ENCODE assay signal across 8 mouse cellular contexts in genomic region chr10:81498316-81499249, GRCm38 (mm10). TPM values are rescaled to one million over a fixed set of nuclear protein-coding genes. Genes with fewer than 3 reads are reported as not detected.
A peak's percentile ranks its signal among the peaks of the same experiment; 100 is the strongest.
DNase-seq lines count a peak whose midpoint lies in the region; ATAC-seq and TF ChIP-seq lines count a peak whose summit lies in the region.

No protein-coding gene starts in this region.

- H3K36me3 ChIP-seq in forebrain, embryonic 10.5 days (replicated peaks): peaks cover 7% of the 10 kb centered on the region
- H3K36me3 ChIP-seq in forebrain, embryonic 14.5 days (ENCODE audit: control insufficient read depth, insufficient read depth, low read length): no peaks in the 10 kb centered on the region
- H3K36me3 ChIP-seq in MEL (ENCODE audit: control insufficient read depth in 1 of 2, insufficient read depth in 2 of 2, low read length in 2 of 2) (peaks cover 0 to 14% of the 10 kb centered on the region in 2 experiments; a peak in 2 of 4 replicates), macrophage (ENCODE audit: inconsistent target) (no peaks in the 10 kb centered on the region)

- no peak for TF ChIP-seq EP300 in MEL (IDR thresholded peaks at IDR 0.05; ENCODE audit: low read depth in 1 of 2, low read length in 2 of 2)

- 88% methylated on average over 38 of the region's 38 CpGs for WGBS in forebrain, embryonic 10.5 days
- WGBS in forebrain, embryonic 14.5 days: 88% methylated on average over 38 of the region's 38 CpGs
- WGBS in lung, adult 2 months: 57% methylated on average over 38 of the region's 38 CpGs
- WGBS in macrophage (ENCODE audit: missing documents): 28% methylated on average over 35 of the region's 38 CpGs

- H3K4me3 ChIP-seq in forebrain, embryonic 10.5 days: 0 out of 2 replicates have a peak overlapping the region, but pooled peaks have one; percentile 3
- H3K4me3 ChIP-seq in forebrain, embryonic 14.5 days (ENCODE audit: low read depth, low read length): no peak overlapping the region
- peak overlapping the region; percentile 56 for H3K4me3 ChIP-seq in lung, adult 2 months (replicated peaks; ENCODE audit: extremely low read depth, low read depth, low read length)
- H3K4me3 ChIP-seq in MEL (ENCODE audit: control insufficient read depth in 1 of 2, insufficient read depth in 1 of 2, low read depth in 2 of 2, low read length in 2 of 2) (no peak overlapping the region), macrophage (ENCODE audit: inconsistent target) (peak overlapping the region; percentile 0; the same call in 1 of the 2 replicates)

- peaks cover 53% of the 10 kb centered on the region for H3K4me1 ChIP-seq in forebrain, embryonic 10.5 days
- peaks cover 15% of the 10 kb centered on the region for H3K4me1 ChIP-seq in forebrain, embryonic 14.5 days (ENCODE audit: control insufficient read depth, insufficient read depth, low read length)
- H3K4me1 ChIP-seq in lung, adult 2 months (ENCODE audit: control insufficient read depth, insufficient read depth, low read length): peaks cover 10% of the 10 kb centered on the region
- peaks cover 0 to 28% of the 10 kb centered on the region in 2 experiments; a peak in 3 of 4 replicates for H3K4me1 ChIP-seq in MEL (ENCODE audit: control insufficient read depth in 1 of 2, insufficient read depth in 2 of 2, low read length in 2 of 2)

- H3K9ac ChIP-seq in forebrain, embryonic 14.5 days (ENCODE audit: low read length): no peak overlapping the region
- H3K9ac ChIP-seq in MEL (ENCODE audit: control insufficient read depth, low read depth, low read length, poor library complexity, severe bottlenecking): peak overlapping the region; percentile 13

- no peak for TF ChIP-seq RAD21 in MEL (IDR thresholded peaks at IDR 0.05; ENCODE audit: low read depth, low read length)

- DNase-seq in forebrain, embryonic 10.5 days (ENCODE audit: extremely low spot score, low spot score): no peak
- no peak for DNase-seq in forebrain, embryonic 14.5 days (ENCODE audit: low spot score)
- no peak for DNase-seq in lung, adult 2 months
- DNase-seq in lung, adult 18-20 months: no peak
- DNase-seq in MEL (ENCODE audit: low read depth, low spot score): no peak
- DNase-seq in urinary bladder, postnatal 36 days (ENCODE audit: low spot score in 2 of 2): no peak
- DNase-seq in embryo, embryonic 9.5 days (ENCODE audit: extremely low spot score): no peak

- H3K27ac ChIP-seq in forebrain, embryonic 10.5 days: no peak overlapping the region
- H3K27ac ChIP-seq in forebrain, embryonic 14.5 days (ENCODE audit: low read depth, low read length): no peak overlapping the region
- H3K27ac ChIP-seq in MEL (ENCODE audit: control insufficient read depth, low read depth, low read length): peak overlapping the region; percentile 89
- H3K27ac ChIP-seq in macrophage: 0 out of 2 replicates have a peak overlapping the region, but pooled peaks have one; percentile 12

- no peak for TF ChIP-seq POLR2A in lung, adult 2 months (IDR thresholded peaks at IDR 0.05; ENCODE audit: borderline replicate concordance, extremely low read depth, low read depth, low read length)
- no peak for TF ChIP-seq POLR2A in MEL (IDR thresholded peaks at IDR 0.05; ENCODE audit: control insufficient read depth in 1 of 2, insufficient read depth in 1 of 2, low read depth in 1 of 2, low read length in 2 of 2, poor library complexity in 1 of 2)

- H3K79me2 ChIP-seq in MEL (ENCODE audit: control insufficient read depth, insufficient read depth, low read length, poor library complexity) (peaks cover 26% of the 10 kb centered on the region), macrophage (ENCODE audit: inconsistent target) (peaks cover 23% of the 10 kb centered on the region)

- peaks cover 11% of the 10 kb centered on the region for H3K27me3 ChIP-seq in forebrain, embryonic 10.5 days (ENCODE audit: poor library complexity, severe bottlenecking)
- H3K27me3 ChIP-seq in forebrain, embryonic 14.5 days (replicated peaks; ENCODE audit: control insufficient read depth, insufficient read depth, low read length): peaks cover 4% of the 10 kb centered on the region; the same call in 1 of the 2 replicates
- H3K27me3 ChIP-seq in MEL (ENCODE audit: control insufficient read depth in 1 of 2, insufficient read depth in 2 of 2, low read length in 2 of 2): no peaks in the 10 kb centered on the region

- no peak for TF ChIP-seq CTCF in lung, adult 2 months (IDR thresholded peaks at IDR 0.05; ENCODE audit: insufficient read depth, low read length)
- TF ChIP-seq CTCF in MEL (IDR thresholded peaks at IDR 0.05 in 2 of 3, conservative IDR thresholded peaks at IDR 0.05 in 1 of 3; ENCODE audit: control insufficient read depth in 1 of 3, insufficient read depth in 1 of 3, low read depth in 2 of 3, low read length in 3 of 3, poor library complexity in 1 of 3, severe bottlenecking in 1 of 3): 0 out of 6 replicates have a peak, but pooled peaks of 1 of the 3 experiments have one; percentile 11

- no peak for ATAC-seq in forebrain, embryonic 14.5 days

- H3K4me2 ChIP-seq in forebrain, embryonic 14.5 days (ENCODE audit: low read length): no peak overlapping the region

- no peaks in the 10 kb centered on the region for H3K9me3 ChIP-seq in forebrain, embryonic 10.5 days
- no peaks in the 10 kb centered on the region for H3K9me3 ChIP-seq in forebrain, embryonic 14.5 days (replicated peaks; ENCODE audit: control insufficient read depth, low read length)
- H3K9me3 ChIP-seq in MEL (replicated peaks; ENCODE audit: insufficient read depth, low read length): no peaks in the 10 kb centered on the region

RNA-seq across cellular contexts. Expression of gene S1pr4, which starts 1.3 kb away (rescaled TPM):
- 0.32 and 0.33 TPM in 2 replicates for polyA plus RNA-seq in forebrain, embryonic 10.5 days (2016; fragmentation: Nextera tagmentation; extraction: Ambion mirVana)
- polyA plus RNA-seq in forebrain, embryonic 14.5 days (2014; fragmentation: Nextera tagmentation; extraction: Ambion mirVana): 0.26 and 0.53 TPM in 2 replicates
- polyA plus RNA-seq in lung, adult 2 months (2012; rRNA removed): 40.3 and 47.5 TPM in 2 replicates
- 1.7 and 2.1 TPM in 2 replicates for total RNA-seq in MEL (2012; rRNA removed)
- polyA plus RNA-seq in MEL (2012; ENCODE audit: insufficient read depth in 1 of 2, insufficient read length in 2 of 2, low read depth in 1 of 2, low replicate concordance in 2 of 2, missing spikeins in 1 of 2) (1 to 10 TPM in 1 of 2 experiments, not detected in 1; 1.6 TPM), macrophage (2018) (0.14 to 0.26 TPM (median 0.14 TPM) in 3 replicates)
- under 1 TPM in 13 of 26 experiments, not detected in 13; 0.25 to 0.77 (median 0.50) TPM for total RNA-seq in macrophage (2018; cell fraction: chromatin; rRNA removed)
- total RNA-seq in macrophage (2018; cell fraction: cytosol; rRNA removed): under 1 TPM; 0.05 to 0.48 (median 0.21) TPM
- total RNA-seq in macrophage (2018; cell fraction: nucleus; rRNA removed): 1 to 10 TPM in 1 of 26 experiments, under 1 TPM in 13, not detected in 12; 0.24 to 1.5 (median 0.39) TPM

RNA-seq across cellular contexts. Expression of gene Ncln, which starts 2.4 kb away (rescaled TPM):
- 88.2 and 90.4 TPM in 2 replicates for polyA plus RNA-seq in forebrain, embryonic 10.5 days (2016; fragmentation: Nextera tagmentation; extraction: Ambion mirVana)
- 36.8 and 52.0 TPM in 2 replicates for polyA plus RNA-seq in forebrain, embryonic 14.5 days (2014; fragmentation: Nextera tagmentation; extraction: Ambion mirVana)
- polyA plus RNA-seq in lung, adult 2 months (2012; rRNA removed): 197 and 203 TPM in 2 replicates
- 120 and 136 TPM in 2 replicates for total RNA-seq in MEL (2012; rRNA removed)
- polyA plus RNA-seq in MEL (2012; ENCODE audit: insufficient read depth in 1 of 2, insufficient read length in 2 of 2, low read depth in 1 of 2, low replicate concordance in 2 of 2, missing spikeins in 1 of 2) (100 to 1,000 TPM; 215 to 276 TPM), macrophage (2018) (54.5 to 93.3 TPM (median 77.1 TPM) in 3 replicates)
- total RNA-seq in macrophage (2018; cell fraction: chromatin; rRNA removed): 100 to 1,000 TPM in 4 of 26 experiments, 10 to 100 TPM in 22; 23.1 to 139 (median 73.1) TPM
- total RNA-seq in macrophage (2018; cell fraction: cytosol; rRNA removed): 10 to 100 TPM; 38.2 to 99.2 (median 61.0) TPM
- 100 to 1,000 TPM in 8 of 26 experiments, 10 to 100 TPM in 18; 40.2 to 144 (median 80.9) TPM for total RNA-seq in macrophage (2018; cell fraction: nucleus; rRNA removed)

RNA-seq across cellular contexts. Expression of gene Celf5, which starts 16.1 kb away (rescaled TPM):
- polyA plus RNA-seq in forebrain, embryonic 10.5 days (2016; fragmentation: Nextera tagmentation; extraction: Ambion mirVana): 3.1 and 5.6 TPM in 2 replicates
- polyA plus RNA-seq in forebrain, embryonic 14.5 days (2014; fragmentation: Nextera tagmentation; extraction: Ambion mirVana): 57.9 and 69.6 TPM in 2 replicates
- polyA plus RNA-seq in lung, adult 2 months (2012; rRNA removed): 0.92 and 1.1 TPM in 2 replicates
- 0.03 and 0.08 TPM in 2 replicates for total RNA-seq in MEL (2012; rRNA removed)
- polyA plus RNA-seq in MEL (2012; ENCODE audit: insufficient read depth in 1 of 2, insufficient read length in 2 of 2, low read depth in 1 of 2, low replicate concordance in 2 of 2, missing spikeins in 1 of 2) (under 1 TPM in 1 of 2 experiments, not detected in 1; 0.38 TPM), macrophage (2018) (0.04 TPM in 1 of 3 replicates, not detected in the others)
- under 1 TPM in 5 of 26 experiments, not detected in 21; 0.16 to 0.57 (median 0.38) TPM for total RNA-seq in macrophage (2018; cell fraction: chromatin; rRNA removed)
- under 1 TPM in 9 of 26 experiments, not detected in 17; 0.03 to 0.24 (median 0.05) TPM for total RNA-seq in macrophage (2018; cell fraction: cytosol; rRNA removed)
- under 1 TPM in 4 of 26 experiments, not detected in 22; 0.10 to 0.44 (median 0.15) TPM for total RNA-seq in macrophage (2018; cell fraction: nucleus; rRNA removed)

RNA-seq across cellular contexts. Expression of gene Gna15, which starts 25.4 kb away (rescaled TPM):
- polyA plus RNA-seq in forebrain, embryonic 10.5 days (2016; fragmentation: Nextera tagmentation; extraction: Ambion mirVana): 0.84 and 1.1 TPM in 2 replicates
- 0.90 and 1.2 TPM in 2 replicates for polyA plus RNA-seq in forebrain, embryonic 14.5 days (2014; fragmentation: Nextera tagmentation; extraction: Ambion mirVana)
- polyA plus RNA-seq in lung, adult 2 months (2012; rRNA removed): 8.5 and 9.5 TPM in 2 replicates
- 28.2 and 33.0 TPM in 2 replicates for total RNA-seq in MEL (2012; rRNA removed)
- polyA plus RNA-seq in MEL (2012; ENCODE audit: insufficient read depth in 1 of 2, insufficient read length in 2 of 2, low read depth in 1 of 2, low replicate concordance in 2 of 2, missing spikeins in 1 of 2): 100 to 1,000 TPM in 1 of 2 experiments, 10 to 100 TPM in 1; 23.0 to 142 TPM
- total RNA-seq in macrophage (2018; cell fraction: chromatin; rRNA removed): 10 to 100 TPM in 1 of 26 experiments, 1 to 10 TPM in 20, under 1 TPM in 4, not detected in 1; 0.48 to 10.1 (median 6.4) TPM
- 10 to 100 TPM in 7 of 26 experiments, 1 to 10 TPM in 19; 2.3 to 11.7 (median 8.1) TPM for total RNA-seq in macrophage (2018; cell fraction: cytosol; rRNA removed)
- 10 to 100 TPM in 4 of 26 experiments, 1 to 10 TPM in 21, under 1 TPM in 1; 0.96 to 24.0 (median 4.6) TPM for total RNA-seq in macrophage (2018; cell fraction: nucleus; rRNA removed)
- polyA plus RNA-seq in macrophage (2018): 4.6 to 16.6 TPM (median 10.2 TPM) in 3 replicates

RNA-seq across cellular contexts. Expression of gene Nfic, which starts 43.1 kb away (rescaled TPM):
- 7.3 and 8.6 TPM in 2 replicates for polyA plus RNA-seq in forebrain, embryonic 10.5 days (2016; fragmentation: Nextera tagmentation; extraction: Ambion mirVana)
- 16.6 and 17.9 TPM in 2 replicates for polyA plus RNA-seq in forebrain, embryonic 14.5 days (2014; fragmentation: Nextera tagmentation; extraction: Ambion mirVana)
- 89.6 and 103 TPM in 2 replicates for polyA plus RNA-seq in lung, adult 2 months (2012; rRNA removed)
- total RNA-seq in MEL (2012; rRNA removed): 2.0 and 3.6 TPM in 2 replicates
- polyA plus RNA-seq in MEL (2012; ENCODE audit: insufficient read depth in 1 of 2, insufficient read length in 2 of 2, low read depth in 1 of 2, low replicate concordance in 2 of 2, missing spikeins in 1 of 2) (1 to 10 TPM in 1 of 2 experiments, not detected in 1; 9.7 TPM), macrophage (2018) (33.6 to 60.6 TPM (median 57.7 TPM) in 3 replicates)
- total RNA-seq in macrophage (2018; cell fraction: chromatin; rRNA removed): 10 to 100 TPM in 18 of 26 experiments, 1 to 10 TPM in 8; 2.2 to 42.9 (median 17.2) TPM
- 100 to 1,000 TPM in 1 of 26 experiments, 10 to 100 TPM in 25; 25.2 to 102 (median 68.1) TPM for total RNA-seq in macrophage (2018; cell fraction: cytosol; rRNA removed)
- total RNA-seq in macrophage (2018; cell fraction: nucleus; rRNA removed): 10 to 100 TPM in 24 of 26 experiments, 1 to 10 TPM in 2; 8.2 to 98.8 (median 37.1) TPM

Comparison
In these comparisons a context has a peak if more than half of its experiments do, and no peak if none do; other contexts are left out.
1. H3K4me3 ChIP-seq: peak in forebrain, embryonic 10.5 days (single experiment), lung, adult 2 months (single experiment) and macrophage (single experiment); none in forebrain, embryonic 14.5 days (single experiment) and MEL (0 of 2).
2. H3K27ac ChIP-seq: peak in MEL (single experiment) and macrophage (single experiment); none in forebrain, embryonic 10.5 days (single experiment) and forebrain, embryonic 14.5 days (single experiment).
3. RNA of gene S1pr4, which starts 1.3 kb away (polyA plus RNA-seq): 40.3 to 47.5 TPM in lung, adult 2 months; 1.6 TPM in MEL, 0.26 to 0.53 TPM in forebrain, embryonic 14.5 days, 0.32 to 0.33 TPM in forebrain, embryonic 10.5 days and 0.14 to 0.26 TPM in macrophage; every median in the first group is over 10 times any median in the second.